Mouse (Mus musculus): ENCODE measurements around the gene Ptov1.
"Not testable (repeated sequence)": the region's sequence is repeated elsewhere in the genome, so short reads cannot be mapped to it uniquely, and the experiment has no call there.

Ptov1 gene

GRCm38 (mm10) chr7:44890737-44891136 is 21.1 kb upstream of the Ptov1 start:
- intact Hi-C loops (cut with DNase I): loop anchor here (5.0 kb wide), 1 partner anchor 33 kb away; the partner anchor contains the start of gene Pnkp

GRCm38 (mm10) chr7:44890180-44890579 is 20.6 kb upstream of the Ptov1 start:
- intact Hi-C loops (cut with DNase I): loop anchor here (5.0 kb wide), 1 partner anchor 33 kb away; the partner anchor contains the start of gene Pnkp

- intact Hi-C loops (cut with DNase I): no loop called here
These were observed 18.9 kb upstream of the Ptov1 start for GRCm38 (mm10) chr7:44888256-44889105.

GRCm38 (mm10) chr7:44886964-44887363 is 17.4 kb upstream of the Ptov1 start:
- intact Hi-C loops (cut with DNase I): no loop called here

GRCm38 (mm10) chr7:44884637-44885036 is 15.0 kb upstream of the Ptov1 start:
- intact Hi-C loops (cut with DNase I): no loop called here

GRCm38 (mm10) chr7:44883036-44883435 is 13.4 kb upstream of the Ptov1 start:
- intact Hi-C loops (cut with DNase I): no loop called here

- intact Hi-C loops (cut with DNase I): no loop called here
These were observed 8.2 kb upstream of the Ptov1 start for GRCm38 (mm10) chr7:44877833-44878232.

GRCm38 (mm10) chr7:44871774-44872173 is 2.2 kb upstream of the Ptov1 start:
- intact Hi-C loops (cut with DNase I): not testable (repeated sequence)

- intact Hi-C loops (cut with DNase I): no loop called here
These were observed 1.6 kb upstream of the Ptov1 start for GRCm38 (mm10) chr7:44871181-44871580.

GRCm38 (mm10) chr7:44870614-44871013 is 1.0 kb upstream of the Ptov1 start:
- intact Hi-C loops (cut with DNase I): no loop called here

- intact Hi-C loops (cut with DNase I): no loop called here
These were observed 480 bp downstream of the Ptov1 start for GRCm38 (mm10) chr7:44868919-44869696.

GRCm38 (mm10) chr7:44868465-44868864 is 1.1 kb downstream of the Ptov1 start:
- intact Hi-C loops (cut with DNase I): no loop called here

GRCm38 (mm10) chr7:44867802-44868201 is 1.8 kb downstream of the Ptov1 start:
- intact Hi-C loops (cut with DNase I): no loop called here

- intact Hi-C loops (cut with DNase I): no loop called here
These were observed 2.4 kb downstream of the Ptov1 start for GRCm38 (mm10) chr7:44867010-44867702.

- intact Hi-C loops (cut with DNase I): no loop called here
These were observed 3.1 kb downstream of the Ptov1 start for GRCm38 (mm10) chr7:44866276-44867009.

GRCm38 (mm10) chr7:44864595-44865542 is 4.7 kb downstream of the Ptov1 start:
- intact Hi-C loops (cut with DNase I): no loop called here

- intact Hi-C loops (cut with DNase I): no loop called here
These were observed 5.5 kb downstream of the Ptov1 start for GRCm38 (mm10) chr7:44863982-44864494.

- intact Hi-C loops (cut with DNase I): no loop called here
These were observed 6.4 kb downstream of the Ptov1 start for GRCm38 (mm10) chr7:44863210-44863609.

GRCm38 (mm10) chr7:44862434-44862833 is 7.2 kb downstream of the Ptov1 start:
- intact Hi-C loops (cut with DNase I): no loop called here

- intact Hi-C loops (cut with DNase I): no loop called here
These were observed 8.2 kb downstream of the Ptov1 start for GRCm38 (mm10) chr7:44861429-44861816.

Measured in adrenal gland (tissue).